Mouse (Mus musculus): ENCODE results near the gene Mydgf. TPM values are rescaled to one million over a fixed set of nuclear protein-coding genes. Genes with fewer than 3 reads are reported as not detected.

Mydgf gene
- polyA plus RNA-seq, 1 experiment from 2014 or later, result 78.6 TPM

DNA sequence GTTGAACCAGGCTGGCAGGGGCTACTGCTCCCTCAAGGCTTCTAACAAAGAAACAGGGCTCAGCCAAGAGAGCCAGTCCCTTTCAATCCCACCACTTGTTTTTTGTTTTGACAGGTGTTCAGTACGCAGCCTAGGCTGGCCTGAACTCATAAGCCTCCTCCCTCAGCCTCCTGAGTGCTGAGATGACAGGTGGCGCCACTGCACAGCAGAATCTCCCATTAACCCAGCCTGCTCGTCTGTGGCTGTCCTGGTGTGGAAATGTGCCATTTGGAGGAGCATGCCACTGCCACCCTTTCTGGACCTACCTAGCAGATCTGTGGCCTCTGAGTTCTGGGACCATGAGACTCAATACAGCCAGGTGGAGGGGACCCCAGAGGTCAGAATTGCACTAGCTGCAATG, 20.0 kb upstream of the Mydgf start:
- H3K9me3 ChIP-seq (replicated peaks; ENCODE audit: control insufficient read depth, low read length), result no peaks in the 10 kb centered on the region
- H3K36me3 ChIP-seq (ENCODE audit: control insufficient read depth, insufficient read depth, low read length), result peaks cover 64% of the 10 kb centered on the region
- no peak overlapping the region for H3K27ac ChIP-seq (ENCODE audit: low read depth, low read length)
- WGBS (ENCODE audit: insufficient replicate concordance), result 67% methylated on average over 3 of the region's 3 CpGs
- no peak overlapping the region for H3K4me3 ChIP-seq (ENCODE audit: low read depth, low read length)
- H3K27me3 ChIP-seq (ENCODE audit: control insufficient read depth, insufficient read depth, low read length), result no peaks in the 10 kb centered on the region
- H3K9ac ChIP-seq (ENCODE audit: low read depth, low read length), result 0 out of 2 replicates have a peak overlapping the region, but pooled peaks have one; percentile 16
- ATAC-seq (replicated peaks; ENCODE audit: insufficient number of reproducible peaks, low FRiP score, low TSS enrichment), result no peak
- H3K4me2 ChIP-seq, result no peak overlapping the region
- no peaks in the 10 kb centered on the region for H3K4me1 ChIP-seq (ENCODE audit: control insufficient read depth, insufficient read depth, low read length)

DNA sequence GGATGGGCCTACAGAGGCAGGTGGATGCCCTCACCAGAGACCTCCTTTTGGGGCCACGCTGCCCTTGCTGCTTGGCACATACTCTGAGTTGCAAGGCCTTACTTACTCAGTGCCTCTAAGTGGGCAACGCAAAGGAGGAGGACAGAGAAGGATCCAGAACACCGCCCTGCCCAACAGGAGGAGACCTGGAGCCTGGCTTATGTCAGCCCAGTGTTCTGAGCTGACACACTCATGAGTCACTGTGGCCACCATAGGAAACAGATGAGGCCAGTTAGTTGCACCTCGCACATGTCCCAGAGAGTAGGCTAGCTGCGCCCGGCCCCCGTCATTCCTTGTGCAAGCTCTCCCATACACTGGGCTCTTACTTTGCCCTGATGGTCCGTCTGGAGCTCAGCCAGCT, 18.8 kb upstream of the Mydgf start:
- no peak overlapping the region for H3K4me3 ChIP-seq (ENCODE audit: low read depth, low read length)
- H3K27ac ChIP-seq (ENCODE audit: low read depth, low read length), result no peak overlapping the region
- no peaks in the 10 kb centered on the region for H3K9me3 ChIP-seq (replicated peaks; ENCODE audit: control insufficient read depth, low read length)
- H3K27me3 ChIP-seq (ENCODE audit: control insufficient read depth, insufficient read depth, low read length), result no peaks in the 10 kb centered on the region
- H3K36me3 ChIP-seq (ENCODE audit: control insufficient read depth, insufficient read depth, low read length), result peaks cover 70% of the 10 kb centered on the region
- no peak overlapping the region for H3K9ac ChIP-seq (ENCODE audit: low read depth, low read length)
- no peaks in the 10 kb centered on the region for H3K4me1 ChIP-seq (ENCODE audit: control insufficient read depth, insufficient read depth, low read length)
- H3K4me2 ChIP-seq, result no peak overlapping the region
- no peak for ATAC-seq (replicated peaks; ENCODE audit: insufficient number of reproducible peaks, low FRiP score, low TSS enrichment)
- 89% methylated on average over 8 of the region's 8 CpGs for WGBS (ENCODE audit: insufficient replicate concordance)

DNA sequence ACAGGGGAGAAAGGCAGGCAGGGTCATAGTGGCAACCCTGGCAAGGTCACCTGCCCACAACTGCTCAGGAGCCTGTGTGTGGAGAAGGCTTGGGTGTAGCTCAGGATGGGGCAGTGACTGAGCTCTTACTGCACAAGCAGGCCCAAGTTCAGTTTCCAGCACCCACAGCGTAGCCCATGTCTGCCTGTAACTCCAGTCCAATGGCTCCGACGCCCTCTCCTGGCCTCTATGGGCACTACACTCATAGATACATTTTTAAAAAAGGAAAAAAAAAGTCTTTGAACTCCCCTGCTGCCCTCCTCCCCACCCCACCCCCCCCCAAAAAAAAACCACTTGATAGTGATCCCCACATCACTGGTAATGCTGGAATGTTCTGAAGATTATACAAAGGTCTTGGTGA, 17.9 kb upstream of the Mydgf start:
- no peak overlapping the region for H3K27ac ChIP-seq (ENCODE audit: low read depth, low read length)
- H3K9ac ChIP-seq (ENCODE audit: low read depth, low read length), result no peak overlapping the region
- no peak overlapping the region for H3K4me3 ChIP-seq (ENCODE audit: low read depth, low read length)
- H3K36me3 ChIP-seq (ENCODE audit: control insufficient read depth, insufficient read depth, low read length), result peaks cover 73% of the 10 kb centered on the region
- H3K9me3 ChIP-seq (replicated peaks; ENCODE audit: control insufficient read depth, low read length), result no peaks in the 10 kb centered on the region
- no peak overlapping the region for H3K4me2 ChIP-seq
- no peak for ATAC-seq (replicated peaks; ENCODE audit: insufficient number of reproducible peaks, low FRiP score, low TSS enrichment)
- H3K27me3 ChIP-seq (ENCODE audit: control insufficient read depth, insufficient read depth, low read length), result no peaks in the 10 kb centered on the region
- WGBS (ENCODE audit: insufficient replicate concordance), result 65% methylated on average over 3 of the region's 3 CpGs
- no peaks in the 10 kb centered on the region for H3K4me1 ChIP-seq (ENCODE audit: control insufficient read depth, insufficient read depth, low read length)

DNA sequence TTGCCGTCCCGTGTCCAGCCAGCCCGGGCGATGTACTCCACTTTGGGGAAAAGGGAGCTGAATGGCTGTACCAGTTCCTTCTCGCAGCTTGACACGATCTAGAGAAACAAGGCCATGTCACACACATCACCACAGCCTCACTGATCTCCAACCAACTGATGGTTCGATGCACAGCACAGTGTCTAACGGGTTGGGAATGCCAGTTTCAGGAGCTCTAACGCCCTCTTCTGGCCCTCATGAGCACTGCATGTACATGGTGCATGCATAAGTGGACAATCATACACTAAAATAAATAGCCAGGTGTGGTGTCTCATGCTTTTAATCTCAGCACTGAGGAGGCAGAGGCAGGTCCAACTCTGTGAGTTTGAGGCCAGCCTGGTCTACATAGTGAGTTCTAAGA, 16.9 kb upstream of the Mydgf start:
- no peaks in the 10 kb centered on the region for H3K27me3 ChIP-seq (ENCODE audit: control insufficient read depth, insufficient read depth, low read length)
- H3K9ac ChIP-seq (ENCODE audit: low read depth, low read length), result no peak overlapping the region
- H3K4me3 ChIP-seq (ENCODE audit: low read depth, low read length), result no peak overlapping the region
- H3K27ac ChIP-seq (ENCODE audit: low read depth, low read length), result no peak overlapping the region
- ATAC-seq (replicated peaks; ENCODE audit: insufficient number of reproducible peaks, low FRiP score, low TSS enrichment), result no peak
- WGBS (ENCODE audit: insufficient replicate concordance), result 86% methylated on average over 9 of the region's 9 CpGs
- no peak overlapping the region for H3K4me2 ChIP-seq
- peaks cover 70% of the 10 kb centered on the region for H3K36me3 ChIP-seq (ENCODE audit: control insufficient read depth, insufficient read depth, low read length)
- no peaks in the 10 kb centered on the region for H3K4me1 ChIP-seq (ENCODE audit: control insufficient read depth, insufficient read depth, low read length)
- H3K9me3 ChIP-seq (replicated peaks; ENCODE audit: control insufficient read depth, low read length), result no peaks in the 10 kb centered on the region

DNA sequence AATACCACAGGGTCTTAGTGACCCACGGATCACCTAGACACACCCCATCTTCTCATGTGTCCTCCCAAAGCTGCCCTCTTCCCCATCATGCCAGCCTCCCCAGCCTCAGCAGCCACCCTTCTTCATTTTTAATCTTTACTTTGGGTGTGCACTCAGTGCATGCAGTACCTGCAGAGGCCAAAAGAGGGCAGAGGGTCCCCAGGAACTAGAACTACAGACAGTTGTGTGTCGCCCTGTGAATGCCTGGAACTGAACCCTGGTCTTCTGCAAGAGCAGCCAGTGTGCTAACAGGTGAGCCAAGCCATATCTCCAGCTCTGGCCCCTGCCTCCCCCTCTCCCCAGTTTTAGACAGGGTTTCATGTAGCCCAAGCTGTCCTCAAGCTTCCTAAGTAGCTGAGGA, 13.1 kb upstream of the Mydgf start:
- peaks cover 61% of the 10 kb centered on the region for H3K36me3 ChIP-seq (ENCODE audit: control insufficient read depth, insufficient read depth, low read length)
- WGBS (ENCODE audit: insufficient replicate concordance), result 68% methylated on average over 2 of the region's 2 CpGs
- ATAC-seq (replicated peaks; ENCODE audit: insufficient number of reproducible peaks, low FRiP score, low TSS enrichment), result no peak

DNA sequence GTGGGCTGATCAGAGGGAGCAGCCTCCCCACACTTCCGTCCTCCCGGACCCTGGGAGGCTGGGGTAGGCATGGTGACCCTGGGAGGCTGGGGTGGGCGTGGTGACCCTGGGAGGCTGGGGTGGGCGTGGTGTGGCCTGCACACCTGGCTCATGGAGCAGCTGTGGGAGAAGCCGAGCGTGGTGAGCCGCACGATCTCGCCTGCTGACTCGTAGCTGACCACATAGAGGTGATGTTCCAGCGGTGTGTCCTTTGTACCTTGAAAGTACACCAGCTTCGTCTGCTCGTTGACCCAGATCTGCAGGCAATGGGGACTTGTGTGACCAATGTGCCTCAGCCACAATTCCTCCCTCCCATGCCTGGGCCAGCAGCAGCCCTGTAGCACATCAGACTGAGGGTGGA, 11.0 kb upstream of the Mydgf start:
- WGBS (ENCODE audit: insufficient replicate concordance), result 89% methylated on average over 13 of the region's 13 CpGs
- Histone ChIP-seq H3K4me3 (ENCODE audit: low read depth, low read length) (no peak overlapping the region), H3K36me3 (ENCODE audit: control insufficient read depth, insufficient read depth, low read length) (peaks cover 55% of the 10 kb centered on the region), H3K27ac (ENCODE audit: low read depth, low read length) (no peak overlapping the region), H3K9me3 (replicated peaks; ENCODE audit: control insufficient read depth, low read length) (no peaks in the 10 kb centered on the region), H3K9ac (ENCODE audit: low read depth, low read length) (no peak overlapping the region), H3K27me3 (ENCODE audit: control insufficient read depth, insufficient read depth, low read length) (no peaks in the 10 kb centered on the region), H3K4me1 (ENCODE audit: control insufficient read depth, insufficient read depth, low read length) (no peaks in the 10 kb centered on the region), H3K4me2 (no peak overlapping the region)
- no peak for ATAC-seq (replicated peaks; ENCODE audit: insufficient number of reproducible peaks, low FRiP score, low TSS enrichment)

More for the DNA sequence above, 13.1 kb upstream of the Mydgf start:
- Histone ChIP-seq H3K4me1 (ENCODE audit: control insufficient read depth, insufficient read depth, low read length) (no peaks in the 10 kb centered on the region), H3K4me2 (no peak overlapping the region), H3K4me3 (ENCODE audit: low read depth, low read length) (no peak overlapping the region), H3K27me3 (ENCODE audit: control insufficient read depth, insufficient read depth, low read length) (no peaks in the 10 kb centered on the region), H3K9me3 (replicated peaks; ENCODE audit: control insufficient read depth, low read length) (no peaks in the 10 kb centered on the region), H3K9ac (ENCODE audit: low read depth, low read length) (no peak overlapping the region), H3K27ac (ENCODE audit: low read depth, low read length) (no peak overlapping the region)

DNA sequence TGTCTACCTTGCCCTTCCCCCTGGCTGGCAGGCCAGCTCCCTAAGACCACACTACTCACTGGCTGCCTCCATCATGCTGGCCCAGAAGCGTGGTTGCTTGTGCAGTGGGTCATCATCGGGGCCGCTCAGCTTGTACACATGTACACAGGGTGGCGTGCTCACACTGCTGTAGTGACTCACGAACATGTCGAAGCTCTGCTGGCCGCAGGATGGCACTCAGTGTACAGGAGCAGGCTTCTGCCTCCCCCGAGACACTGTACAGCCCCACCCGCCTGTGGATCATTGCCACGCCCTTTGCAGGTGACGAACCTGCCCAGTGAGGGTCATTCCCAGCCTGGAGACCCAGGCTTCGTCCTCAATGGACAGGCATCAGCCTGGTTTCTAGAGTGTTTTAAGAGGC, 10.6 kb upstream of the Mydgf start:
- Histone ChIP-seq H3K4me1 (ENCODE audit: control insufficient read depth, insufficient read depth, low read length) (no peaks in the 10 kb centered on the region), H3K36me3 (ENCODE audit: control insufficient read depth, insufficient read depth, low read length) (peaks cover 54% of the 10 kb centered on the region), H3K9me3 (replicated peaks; ENCODE audit: control insufficient read depth, low read length) (no peaks in the 10 kb centered on the region), H3K9ac (ENCODE audit: low read depth, low read length) (no peak overlapping the region), H3K4me3 (ENCODE audit: low read depth, low read length) (no peak overlapping the region), H3K27ac (ENCODE audit: low read depth, low read length) (no peak overlapping the region), H3K27me3 (ENCODE audit: control insufficient read depth, insufficient read depth, low read length) (no peaks in the 10 kb centered on the region), H3K4me2 (no peak overlapping the region)
- peak; percentile 19; the same call in 1 of the 2 replicates for ATAC-seq (replicated peaks; ENCODE audit: insufficient number of reproducible peaks, low FRiP score, low TSS enrichment)
- WGBS (ENCODE audit: insufficient replicate concordance), result 92% methylated on average over 12 of the region's 12 CpGs

DNA sequence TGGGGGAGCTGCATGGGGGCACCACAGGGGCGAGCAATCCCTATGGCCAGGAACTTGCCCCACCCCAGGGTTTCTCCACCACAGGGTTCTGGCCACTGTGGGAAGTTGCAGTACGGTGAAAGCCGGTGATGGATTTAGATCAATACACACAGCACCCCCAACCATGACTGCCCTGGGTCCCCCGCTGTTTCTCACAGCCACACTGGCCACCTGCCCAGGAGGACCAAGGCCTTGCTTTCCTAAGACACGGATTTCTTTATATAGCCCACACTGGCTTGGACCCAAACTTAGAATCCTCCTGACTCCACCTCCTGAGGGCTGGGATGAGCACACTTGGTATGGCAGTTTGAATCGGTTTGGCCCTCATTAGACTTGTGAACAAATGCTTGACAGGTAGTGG, 7.5 kb upstream of the Mydgf start:
- no peaks in the 10 kb centered on the region for H3K9me3 ChIP-seq (replicated peaks; ENCODE audit: control insufficient read depth, low read length)
- peaks cover 37% of the 10 kb centered on the region for H3K36me3 ChIP-seq (ENCODE audit: control insufficient read depth, insufficient read depth, low read length)
- no peaks in the 10 kb centered on the region for H3K27me3 ChIP-seq (ENCODE audit: control insufficient read depth, insufficient read depth, low read length)
- H3K9ac ChIP-seq (ENCODE audit: low read depth, low read length), result no peak overlapping the region
- WGBS (ENCODE audit: insufficient replicate concordance), result 81% methylated on average over 6 of the region's 6 CpGs
- H3K4me1 ChIP-seq (ENCODE audit: control insufficient read depth, insufficient read depth, low read length), result no peaks in the 10 kb centered on the region
- no peak overlapping the region for H3K4me3 ChIP-seq (ENCODE audit: low read depth, low read length)
- ATAC-seq (replicated peaks; ENCODE audit: insufficient number of reproducible peaks, low FRiP score, low TSS enrichment), result no peak
- no peak overlapping the region for H3K27ac ChIP-seq (ENCODE audit: low read depth, low read length)
- no peak overlapping the region for H3K4me2 ChIP-seq

DNA sequence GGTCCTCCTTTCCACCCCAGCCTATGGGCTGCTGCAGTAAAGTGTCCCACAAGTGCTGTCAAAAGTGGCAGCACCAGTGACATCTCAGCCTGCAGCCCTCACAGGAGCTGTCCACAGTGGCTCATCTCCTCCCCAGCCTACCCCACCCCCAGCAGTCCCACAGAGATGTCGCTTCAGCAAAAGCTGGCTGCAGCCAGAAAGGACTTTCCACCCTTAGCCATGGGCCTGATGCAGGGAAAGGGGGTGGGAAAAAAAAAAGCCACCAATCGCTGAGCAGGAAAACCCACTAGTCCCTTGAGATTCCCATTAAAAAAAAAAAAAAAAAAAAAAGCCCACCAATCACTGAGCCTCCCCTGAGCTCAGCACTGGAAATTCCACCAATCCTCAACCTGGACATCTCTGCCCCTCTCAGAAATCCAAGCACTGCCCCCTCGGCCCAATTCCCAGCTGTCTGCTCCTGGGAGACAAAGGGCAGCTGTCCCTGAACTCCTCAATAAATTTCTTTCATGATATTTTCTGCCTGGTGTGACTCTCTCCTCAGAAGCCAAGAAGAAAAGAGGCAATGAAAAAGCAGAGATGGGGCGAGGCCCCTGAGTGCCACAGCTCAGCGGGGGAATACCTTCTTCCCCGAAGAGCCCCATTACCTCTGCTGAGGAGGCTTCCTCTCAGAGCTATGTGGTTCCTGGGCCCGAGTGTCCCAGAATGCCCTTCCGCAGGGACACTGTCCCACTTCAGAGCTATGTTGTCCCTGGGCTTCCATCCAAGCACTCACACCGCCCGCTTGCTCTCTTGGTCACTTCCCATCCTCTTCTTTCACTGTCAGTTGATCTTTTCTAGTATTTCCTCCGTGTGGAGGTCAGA, 1.8 kb upstream of the Mydgf start:
- H3K9me3 ChIP-seq (replicated peaks; ENCODE audit: control insufficient read depth, low read length), result no peaks in the 10 kb centered on the region
- no peaks in the 10 kb centered on the region for H3K27me3 ChIP-seq (ENCODE audit: control insufficient read depth, insufficient read depth, low read length)
- WGBS (ENCODE audit: insufficient replicate concordance), result 39% methylated on average over 11 of the region's 11 CpGs
- H3K4me2 ChIP-seq, result no peak overlapping the region
- H3K36me3 ChIP-seq (ENCODE audit: control insufficient read depth, insufficient read depth, low read length), result peaks cover 18% of the 10 kb centered on the region
- H3K4me3 ChIP-seq (ENCODE audit: low read depth, low read length), result no peak overlapping the region
- no peak overlapping the region for H3K9ac ChIP-seq (ENCODE audit: low read depth, low read length)
- peaks cover 10% of the 10 kb centered on the region for H3K4me1 ChIP-seq (ENCODE audit: control insufficient read depth, insufficient read depth, low read length)
- ATAC-seq (replicated peaks; ENCODE audit: insufficient number of reproducible peaks, low FRiP score, low TSS enrichment), result no peak
- peak overlapping the region; percentile 71 for H3K27ac ChIP-seq (ENCODE audit: low read depth, low read length)

Data from heart, embryonic 11.5 days (tissue).